Mouse (Mus musculus): ENCODE data around the gene Rhbdd1.

DNA sequence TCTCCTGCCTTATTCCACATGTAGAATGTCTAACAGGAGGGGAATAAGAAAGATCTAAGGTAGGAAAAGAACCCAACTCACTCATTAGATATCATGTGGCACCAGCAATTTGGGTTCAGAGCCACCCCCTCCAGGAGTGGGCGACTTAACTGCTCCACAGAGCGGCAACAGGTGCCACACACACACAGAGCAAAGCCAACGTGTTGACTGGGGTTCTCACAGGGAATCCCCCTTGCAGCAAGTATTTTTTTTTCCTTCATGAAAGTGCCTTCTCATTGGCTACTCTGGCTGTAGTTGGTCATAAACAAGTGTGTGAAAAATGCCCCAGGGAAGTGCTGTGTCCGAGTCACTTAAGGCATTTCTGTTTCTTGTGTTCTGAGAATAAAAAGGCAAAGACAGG is 127.3 kb downstream of the Rhbdd1 start:
- TF ChIP-seq CTCF (IDR thresholded peaks at IDR 0.05; ENCODE audit: low read depth) (no peak), EP300 (IDR thresholded peaks at IDR 0.05; ENCODE audit: low read depth) (no peak)
